Mouse (Mus musculus) neural tube, embryonic 15.5 days (tissue): ENCODE results near the gene Kif1a. TPM values are rescaled to one million over a fixed set of nuclear protein-coding genes. Genes with fewer than 3 reads are reported as not detected.

Source experiments
- ATAC-seq: fragments of 200-750 bp; cut with Nextera tagmentation; 2 replicates; pipeline ENCODE4 v1.8.0; 2017; ENCODE audit warnings: mild to moderate bottlenecking, moderate TSS enrichment, moderate library complexity; ENCODE audit not compliant: low FRiP score
- H3K27ac ChIP-seq: fragments of 300-500 bp; sonication (generic); replicated peaks from 2 replicates; pipeline ENCODE4 v1.5.1; 2015; ENCODE audit warnings: mild to moderate bottlenecking, inconsistent platforms
- H3K27me3 ChIP-seq: fragments of 300-500 bp; sonication (generic); replicated peaks from 2 replicates; pipeline ENCODE4 v1.6.1; 2015; ENCODE audit warnings: inconsistent platforms
- H3K36me3 ChIP-seq: fragments of 300-500 bp; sonication (generic); 2 replicates; pipeline ENCODE4 v1.6.1; 2015; ENCODE audit warnings: inconsistent platforms
- H3K4me1 ChIP-seq: fragments of 300-500 bp; sonication (generic); 2 replicates; pipeline ENCODE4 v1.6.1; 2015; ENCODE audit warnings: inconsistent platforms
- H3K4me2 ChIP-seq: fragments of 300-500 bp; sonication (generic); 2 replicates; pipeline ENCODE4 v1.6.1; 2015; ENCODE audit warnings: inconsistent platforms, mild to moderate bottlenecking, moderate library complexity
- H3K4me3 ChIP-seq: fragments of 300-500 bp; sonication (generic); replicated peaks from 2 replicates; pipeline ENCODE4 v1.5.1; 2015; ENCODE audit warnings: mild to moderate bottlenecking, inconsistent platforms
- H3K9ac ChIP-seq: fragments of 300-500 bp; sonication (generic); replicated peaks from 2 replicates; pipeline ENCODE4 v1.6.1; 2015; ENCODE audit warnings: mild to moderate bottlenecking, inconsistent platforms
- H3K9me3 ChIP-seq: fragments of 300-500 bp; sonication (generic); replicated peaks from 2 replicates; pipeline ENCODE4 v1.6.1; 2016; ENCODE audit warnings: inconsistent platforms
- WGBS: fragments of 180-500 bp; shearing (Covaris S2); methylation state at CpG from one replicate; pipeline ENCODE4 v1.1.7; 2015; ENCODE audit warnings: mixed read lengths; 5-methylcytosine and 5-hydroxymethylcytosine counted together
- polyA plus RNA-seq: library from polyadenylated mRNA; unstranded; fragments of >200 nt; fragmentation: Nextera tagmentation; extraction: Ambion mirVana; gene quantifications from 2 replicates; pipeline ENCODE4 v1.2.1, GENCODE M21; 2015

Gene Kif1a
- polyA plus RNA-seq, 1 experiment from 2014 or later = 485 TPM

DNA sequence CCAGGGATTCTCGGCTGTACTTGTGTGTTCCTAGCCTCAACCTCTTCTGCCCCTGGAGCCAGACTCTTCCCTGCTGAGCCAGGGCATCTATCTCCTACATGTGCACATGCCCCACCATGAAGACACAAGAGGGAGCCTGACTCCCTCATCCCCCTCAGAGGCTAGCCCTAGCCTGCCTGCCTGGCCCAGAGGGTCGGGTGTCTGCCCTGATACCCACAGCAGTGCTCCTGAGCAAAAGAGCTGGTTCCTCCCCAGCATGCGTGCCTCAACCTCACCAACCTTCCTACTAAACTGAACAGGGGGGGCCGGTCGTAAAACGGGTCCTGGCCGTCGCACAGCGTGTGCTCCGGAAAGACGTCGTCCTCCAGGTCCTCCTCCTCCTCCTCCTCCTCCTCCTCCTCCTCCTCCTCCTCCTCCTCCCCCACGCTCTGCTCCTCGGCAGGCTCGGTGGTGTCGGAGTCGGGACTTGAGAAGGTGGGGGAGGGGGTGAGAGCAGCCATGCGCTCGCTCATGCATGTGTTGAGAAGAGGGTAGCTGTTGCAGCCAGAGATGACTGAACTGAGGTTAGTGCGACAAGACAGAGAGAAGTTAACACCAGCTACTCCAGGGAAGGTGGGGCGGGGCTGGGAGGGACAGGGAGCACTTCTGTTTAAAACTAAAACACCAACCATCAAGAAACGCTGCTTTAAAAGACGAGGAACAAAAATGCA, 50.5 kb downstream of the Kif1a start:
- 36% methylated on average over 22 of the region's 23 CpGs for WGBS
- no peaks in the 10 kb centered on the region for H3K9me3 ChIP-seq
- no peak overlapping the region for H3K27ac ChIP-seq
- no peak for ATAC-seq
- H3K4me3 ChIP-seq = no peak overlapping the region
- H3K4me2 ChIP-seq = no peak overlapping the region
- no peak overlapping the region for H3K9ac ChIP-seq
- H3K36me3 ChIP-seq = peaks cover 96% of the 10 kb centered on the region
- H3K4me1 ChIP-seq = no peaks in the 10 kb centered on the region
- H3K27me3 ChIP-seq = no peaks in the 10 kb centered on the region

DNA sequence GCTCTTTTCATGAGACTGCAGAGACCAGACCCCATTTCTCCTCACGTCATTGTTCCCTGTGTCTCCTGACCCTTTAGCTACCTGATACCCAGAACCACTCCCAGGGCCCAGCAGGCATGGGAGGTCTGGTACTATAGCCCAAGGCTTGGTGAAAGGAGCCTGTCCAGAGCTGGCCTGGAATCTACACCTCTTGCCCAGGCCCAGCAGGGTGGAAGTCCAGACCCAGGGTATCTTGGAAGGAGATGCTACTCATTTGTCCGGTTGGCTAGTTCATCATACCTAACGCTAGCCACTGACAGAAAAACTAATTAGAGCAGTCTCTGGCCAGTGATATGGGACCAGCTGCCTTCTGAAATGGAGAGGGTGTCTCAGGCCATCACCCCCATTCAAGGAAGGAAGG, 51.7 kb downstream of the Kif1a start:
- Histone ChIP-seq H3K4me2 (no peak overlapping the region), H3K27ac (no peak overlapping the region), H3K9ac (no peak overlapping the region), H3K4me3 (no peak overlapping the region), H3K36me3 (peaks cover 94% of the 10 kb centered on the region), H3K27me3 (no peaks in the 10 kb centered on the region), H3K9me3 (no peaks in the 10 kb centered on the region), H3K4me1 (no peaks in the 10 kb centered on the region)
- 89% methylated on average over 3 of the region's 3 CpGs for WGBS
- ATAC-seq = no peak

DNA sequence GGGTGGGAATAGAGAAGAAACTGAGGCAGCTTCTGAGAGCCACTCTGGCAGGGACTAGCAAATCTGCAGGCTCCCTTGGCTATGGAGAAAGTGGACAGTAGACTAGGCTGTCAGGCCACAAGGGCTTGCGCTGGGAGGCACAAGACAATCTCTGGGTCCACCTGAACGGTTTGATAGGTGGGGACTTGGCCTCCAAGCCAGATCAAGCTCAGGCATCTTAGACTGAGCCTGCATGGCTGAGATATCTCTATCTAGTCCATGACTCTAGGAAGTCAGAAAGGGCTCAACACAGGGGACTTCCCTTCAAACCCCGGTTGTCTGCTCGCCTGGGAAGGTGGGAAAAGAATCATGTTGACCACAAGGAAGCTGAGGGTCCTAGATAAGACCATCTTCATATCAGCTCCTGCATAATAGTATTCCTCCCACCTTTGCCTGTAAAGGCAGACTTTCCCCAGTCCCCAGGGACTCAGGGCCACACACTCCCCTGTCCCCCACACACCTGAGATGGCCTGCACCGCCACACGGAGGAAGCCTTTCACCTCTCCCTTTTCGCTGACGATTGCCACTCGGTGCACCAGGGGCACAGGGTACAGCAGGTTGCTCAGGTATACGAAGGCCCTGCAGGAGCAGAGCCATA, 55.5 kb downstream of the Kif1a start:
- no peak for ATAC-seq
- no peaks in the 10 kb centered on the region for H3K9me3 ChIP-seq
- H3K4me1 ChIP-seq = no peaks in the 10 kb centered on the region
- no peak overlapping the region for H3K4me3 ChIP-seq
- no peak overlapping the region for H3K9ac ChIP-seq
- WGBS = 92% methylated on average over 10 of the region's 10 CpGs
- no peaks in the 10 kb centered on the region for H3K27me3 ChIP-seq
- no peak overlapping the region for H3K4me2 ChIP-seq
- no peak overlapping the region for H3K27ac ChIP-seq
- H3K36me3 ChIP-seq = peaks cover 93% of the 10 kb centered on the region

DNA sequence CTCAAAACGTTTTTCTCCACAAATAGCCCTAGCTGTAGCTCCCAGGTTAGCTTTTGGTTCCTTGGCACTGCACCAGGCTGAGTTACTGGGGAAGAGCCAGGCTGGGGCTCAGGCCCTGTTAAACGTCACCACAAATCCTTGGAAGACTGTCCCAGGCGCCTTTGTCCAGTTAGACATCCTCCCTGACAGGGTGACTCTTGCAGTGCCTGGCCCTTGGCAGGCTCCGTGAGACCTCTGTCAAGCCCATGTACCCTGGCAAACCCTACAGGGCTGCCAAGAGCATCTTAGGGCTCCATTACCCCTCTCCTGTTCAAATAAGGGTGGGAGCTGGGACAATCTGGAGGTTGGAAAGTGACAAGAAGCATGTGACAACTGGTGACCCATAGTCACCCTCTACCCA, 65.8 kb downstream of the Kif1a start:
- Histone ChIP-seq H3K4me1 (no peaks in the 10 kb centered on the region), H3K27ac (no peak overlapping the region), H3K9ac (no peak overlapping the region), H3K4me3 (no peak overlapping the region), H3K27me3 (no peaks in the 10 kb centered on the region), H3K4me2 (no peak overlapping the region), H3K9me3 (no peaks in the 10 kb centered on the region), H3K36me3 (peaks cover 96% of the 10 kb centered on the region)
- 75% methylated on average over 4 of the region's 4 CpGs for WGBS
- no peak for ATAC-seq

DNA sequence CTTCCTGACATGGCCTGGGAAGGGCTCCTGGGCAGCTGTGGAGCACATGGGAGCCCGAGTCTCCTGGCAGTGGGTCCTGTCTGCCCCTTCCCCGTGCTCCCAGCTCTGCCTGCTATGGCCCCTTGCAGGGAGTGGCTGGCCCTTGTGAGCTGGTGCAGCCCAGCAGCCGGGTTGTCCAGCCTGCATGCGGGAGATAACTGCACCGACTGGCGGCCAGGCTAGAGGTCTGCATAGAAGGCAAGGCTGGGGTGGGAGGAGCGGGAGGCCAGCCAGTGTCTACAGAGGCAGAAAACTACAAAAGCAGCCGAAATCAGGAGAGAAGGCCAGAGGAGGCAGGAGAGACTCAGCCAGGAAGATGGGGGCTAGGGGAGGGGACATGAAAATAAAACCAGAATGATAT, 67.8 kb downstream of the Kif1a start:
- no peak overlapping the region for H3K9ac ChIP-seq
- ATAC-seq = no peak
- H3K4me3 ChIP-seq = no peak overlapping the region
- H3K4me2 ChIP-seq = no peak overlapping the region
- H3K4me1 ChIP-seq = no peaks in the 10 kb centered on the region
- no peaks in the 10 kb centered on the region for H3K9me3 ChIP-seq
- no peak overlapping the region for H3K27ac ChIP-seq
- peaks cover 95% of the 10 kb centered on the region for H3K36me3 ChIP-seq
- 48% methylated on average over 8 of the region's 8 CpGs for WGBS
- no peaks in the 10 kb centered on the region for H3K27me3 ChIP-seq

DNA sequence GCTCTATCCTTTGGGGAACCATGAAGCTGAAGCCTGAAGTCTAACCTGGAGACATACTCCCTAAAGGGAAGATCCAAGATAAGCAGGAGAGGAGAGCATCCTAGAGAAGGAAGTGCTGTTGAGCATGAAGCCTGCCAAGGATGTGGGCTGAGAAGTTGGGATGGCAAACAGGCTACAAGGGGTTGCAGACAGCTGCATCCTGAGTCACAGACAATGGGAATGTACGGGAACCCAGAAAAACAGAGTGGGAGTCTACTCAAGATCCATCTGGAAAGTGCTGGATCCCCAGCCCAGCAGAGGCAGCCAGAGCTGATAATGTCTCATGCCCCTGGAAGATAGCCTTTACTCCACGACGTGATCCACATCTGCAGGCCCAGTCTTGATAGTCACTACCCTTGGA, 70.6 kb downstream of the Kif1a start:
- 90% methylated on average over 3 of the region's 3 CpGs for WGBS

DNA sequence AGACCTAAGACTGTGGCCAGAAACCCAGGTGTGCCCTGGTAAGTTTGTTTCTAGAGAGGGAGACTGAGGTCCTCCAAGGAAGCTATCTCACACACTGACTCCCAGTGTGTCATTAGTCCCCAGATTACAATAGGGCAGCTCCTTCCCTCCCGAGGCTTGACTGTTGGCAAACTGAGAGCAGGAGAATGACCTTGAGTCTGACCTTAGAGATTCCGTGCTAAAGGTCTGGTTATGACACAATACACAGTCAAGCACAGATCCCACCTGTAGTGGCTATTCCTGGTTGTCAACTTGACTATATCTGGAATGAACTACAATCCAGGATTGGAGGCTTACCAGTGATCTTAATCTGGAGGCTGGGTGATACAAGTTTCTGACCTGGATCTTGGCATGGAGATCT, 71.7 kb downstream of the Kif1a start:
- 81% methylated on average over 2 of the region's 2 CpGs for WGBS
- H3K9me3 ChIP-seq = no peaks in the 10 kb centered on the region

More for the DNA sequence above, 70.6 kb downstream of the Kif1a start:
- H3K4me3 ChIP-seq = no peak overlapping the region
- no peaks in the 10 kb centered on the region for H3K9me3 ChIP-seq
- H3K27ac ChIP-seq = no peak overlapping the region
- H3K4me2 ChIP-seq = no peak overlapping the region
- H3K27me3 ChIP-seq = no peaks in the 10 kb centered on the region
- H3K36me3 ChIP-seq = peaks cover 92% of the 10 kb centered on the region
- no peaks in the 10 kb centered on the region for H3K4me1 ChIP-seq
- H3K9ac ChIP-seq = no peak overlapping the region
- no peak for ATAC-seq

DNA sequence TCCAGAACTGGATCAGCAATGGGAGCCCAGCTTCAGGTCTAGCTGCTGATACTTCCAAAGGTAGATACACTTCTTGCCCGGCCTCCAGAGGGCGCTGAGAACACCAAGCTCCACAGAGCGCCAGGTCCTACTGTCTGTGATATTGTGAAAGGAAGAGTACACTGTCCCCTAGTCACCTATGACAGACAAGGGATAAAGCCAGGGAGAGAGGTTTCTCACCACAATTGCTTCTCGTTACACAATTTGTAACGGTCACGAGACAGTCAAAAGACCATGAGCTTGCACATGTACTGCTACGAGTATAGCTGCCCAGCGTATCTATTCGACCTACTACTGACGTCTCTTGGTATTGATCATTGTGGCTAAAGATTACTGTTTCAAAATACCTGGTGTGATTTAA, 72.4 kb downstream of the Kif1a start:
- no peak overlapping the region for H3K4me2 ChIP-seq
- no peak for ATAC-seq

More for the DNA sequence above, 71.7 kb downstream of the Kif1a start:
- H3K27ac ChIP-seq = no peak overlapping the region
- H3K36me3 ChIP-seq = peaks cover 92% of the 10 kb centered on the region
- no peak overlapping the region for H3K9ac ChIP-seq
- no peaks in the 10 kb centered on the region for H3K4me1 ChIP-seq
- no peak overlapping the region for H3K4me3 ChIP-seq
- no peaks in the 10 kb centered on the region for H3K27me3 ChIP-seq
- ATAC-seq = no peak
- H3K4me2 ChIP-seq = no peak overlapping the region

DNA sequence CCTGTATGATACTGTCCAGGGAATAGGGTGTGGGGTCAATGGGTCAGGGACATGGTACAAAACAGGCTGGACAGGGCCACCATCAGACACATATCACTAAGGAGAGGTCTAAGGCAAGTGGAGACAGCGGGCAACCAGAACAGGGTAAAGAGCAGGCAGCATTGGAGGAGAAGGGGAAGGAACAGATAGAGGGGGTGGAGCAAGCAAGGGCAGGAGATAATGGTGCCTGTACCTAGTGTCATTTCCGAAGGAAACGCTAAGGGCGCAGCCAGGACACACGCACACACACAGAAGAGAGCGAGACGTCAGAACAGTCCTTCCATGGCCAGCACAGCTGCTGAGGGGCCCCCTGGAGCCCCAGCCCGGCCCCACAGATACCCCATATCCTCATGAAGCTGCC, 75.2 kb downstream of the Kif1a start:
- Histone ChIP-seq H3K4me1 (no peaks in the 10 kb centered on the region), H3K9me3 (no peaks in the 10 kb centered on the region), H3K27me3 (no peaks in the 10 kb centered on the region), H3K4me2 (no peak overlapping the region), H3K27ac (no peak overlapping the region), H3K4me3 (no peak overlapping the region), H3K36me3 (peaks cover 96% of the 10 kb centered on the region), H3K9ac (no peak overlapping the region)
- no peak for ATAC-seq
- 89% methylated on average over 8 of the region's 8 CpGs for WGBS

More for the DNA sequence above, 72.4 kb downstream of the Kif1a start:
- Histone ChIP-seq H3K27ac (no peak overlapping the region), H3K27me3 (no peaks in the 10 kb centered on the region), H3K36me3 (peaks cover 92% of the 10 kb centered on the region), H3K9ac (no peak overlapping the region), H3K9me3 (no peaks in the 10 kb centered on the region), H3K4me3 (no peak overlapping the region), H3K4me1 (no peaks in the 10 kb centered on the region)
- WGBS = 96% methylated on average over 10 of the region's 10 CpGs

DNA sequence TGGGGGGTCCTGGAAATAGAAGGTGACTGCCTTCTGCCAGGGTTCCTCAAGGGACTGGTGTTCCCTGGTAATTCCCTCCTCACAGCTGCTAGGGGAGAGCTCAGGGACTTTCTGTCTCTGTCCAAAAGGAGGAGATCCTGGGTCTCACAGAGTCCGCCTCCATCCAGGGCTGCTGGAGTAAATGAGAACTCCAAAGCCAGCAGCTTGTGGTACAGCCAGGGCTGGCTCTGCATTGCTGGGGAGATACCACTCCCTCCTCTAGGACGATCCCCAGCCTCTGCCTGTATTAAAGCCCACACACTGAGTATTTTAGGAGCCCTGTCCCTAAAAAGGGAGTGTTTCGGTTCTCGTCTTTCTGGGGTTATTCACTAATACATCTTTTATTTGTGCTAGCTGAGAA, 81.1 kb downstream of the Kif1a start:
- Histone ChIP-seq H3K36me3 (peaks cover 95% of the 10 kb centered on the region), H3K27me3 (no peaks in the 10 kb centered on the region), H3K9ac (no peak overlapping the region), H3K4me2 (no peak overlapping the region), H3K9me3 (no peaks in the 10 kb centered on the region), H3K4me3 (no peak overlapping the region), H3K27ac (no peak overlapping the region), H3K4me1 (no peaks in the 10 kb centered on the region)
- no peak for ATAC-seq
- WGBS = 78% methylated on average over 4 of the region's 4 CpGs

DNA sequence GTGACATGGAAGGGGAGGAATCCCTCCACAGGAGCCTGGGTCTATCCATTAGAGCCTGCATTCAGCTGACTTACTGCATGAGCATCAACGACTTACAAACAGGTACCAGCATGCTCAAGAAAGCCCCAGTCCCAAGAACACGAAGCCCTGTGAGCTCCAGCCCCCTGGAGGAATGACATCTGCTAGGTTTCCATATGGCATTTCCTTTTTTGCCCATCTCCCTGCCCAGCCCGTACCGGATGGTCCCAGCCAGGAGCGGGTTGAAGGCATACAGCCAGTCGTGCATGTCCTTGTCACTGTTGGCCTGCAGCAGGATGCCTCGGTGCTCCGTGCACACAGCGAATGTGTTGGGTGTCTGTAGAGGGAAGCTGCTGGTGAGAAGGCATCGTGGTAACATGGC, 83.0 kb downstream of the Kif1a start:
- Histone ChIP-seq H3K4me1 (no peaks in the 10 kb centered on the region), H3K4me2 (no peak overlapping the region), H3K27ac (no peak overlapping the region), H3K27me3 (no peaks in the 10 kb centered on the region), H3K36me3 (peaks cover 76% of the 10 kb centered on the region), H3K9me3 (no peaks in the 10 kb centered on the region), H3K4me3 (no peak overlapping the region), H3K9ac (no peak overlapping the region)
- 94% methylated on average over 10 of the region's 10 CpGs for WGBS
- no peak for ATAC-seq

DNA sequence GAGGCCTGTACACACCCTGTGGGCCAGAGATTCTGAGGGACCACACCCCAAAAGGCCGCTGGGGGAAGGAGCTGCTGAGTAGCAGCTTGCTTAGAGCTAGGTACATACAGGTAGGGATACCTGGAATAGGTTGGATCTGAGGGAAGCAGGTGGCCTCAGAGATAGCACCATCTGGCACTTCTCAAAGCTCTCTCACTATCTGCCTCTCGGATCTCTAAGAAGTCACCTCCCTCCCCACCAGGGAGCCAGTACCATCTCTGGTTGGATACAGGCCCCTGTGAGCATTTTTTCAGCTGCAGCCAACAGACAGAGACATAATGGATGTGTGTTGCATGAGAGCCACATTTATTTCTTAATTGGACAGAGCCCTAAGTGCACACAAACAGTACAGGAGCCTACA, 86.6 kb downstream of the Kif1a start:
- Histone ChIP-seq H3K9ac (no peak overlapping the region), H3K4me2 (no peak overlapping the region), H3K4me1 (no peaks in the 10 kb centered on the region), H3K9me3 (no peaks in the 10 kb centered on the region), H3K36me3 (peaks cover 40% of the 10 kb centered on the region), H3K27me3 (no peaks in the 10 kb centered on the region), H3K27ac (peak overlapping the region; percentile 0; the same call in 1 of the 2 replicates), H3K4me3 (no peak overlapping the region)
- peak; percentile 16; the same call in 1 of the 2 replicates for ATAC-seq
- 67% methylated on average over 2 of the region's 2 CpGs for WGBS
